Mouse (Mus musculus): Measurements from ENCODE around the gene Calm4.

GRCm38 (mm10) chr13:3886663-3887062, 49.1 kb downstream of the Calm4 start:
- TF ChIP-seq USF1 (IDR thresholded peaks at IDR 0.05; ENCODE audit: low read depth) = peak; percentile 63
- TF ChIP-seq CTCF (IDR thresholded peaks at IDR 0.05; ENCODE audit: control insufficient read depth, insufficient read depth, insufficient read length) = no peak
- peak; percentile 56 for TF ChIP-seq MAX (IDR thresholded peaks at IDR 0.05)

Data from C2C12 (cell line).